Mouse (Mus musculus): ENCODE results near the gene Tfam. TPM values are rescaled to one million over a fixed set of nuclear protein-coding genes. Genes with fewer than 3 reads are reported as not detected.

Gene Tfam
- polyA plus RNA-seq, 1 experiment from 2014 or later: 101 TPM

DNA sequence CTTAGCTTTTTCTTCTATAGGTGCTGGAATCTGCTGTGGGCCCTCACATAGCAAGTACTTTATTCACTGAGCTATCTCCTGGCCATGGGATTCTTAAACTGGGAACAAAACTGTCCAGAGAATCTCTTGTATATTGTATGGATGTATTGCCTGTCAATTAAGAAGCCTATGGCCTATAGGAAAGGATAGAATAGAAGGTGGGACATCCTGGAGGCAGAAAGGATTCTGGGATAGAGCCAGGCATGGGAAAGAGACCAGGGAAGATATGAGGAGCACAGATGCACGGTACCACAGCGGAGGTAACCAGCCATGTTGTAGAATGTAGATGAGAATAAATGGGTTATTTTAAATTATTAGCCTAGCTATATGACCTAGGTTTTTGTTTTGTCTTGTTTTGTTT is 36.6 kb downstream of the Tfam start:
- ATAC-seq (ENCODE audit: low FRiP score) (no peak), DNase-seq (ENCODE audit: low spot score) (no peak)
- H3K36me3 ChIP-seq (ENCODE audit: control insufficient read depth, insufficient read depth, low read length): no peaks in the 10 kb centered on the region
- no peaks in the 10 kb centered on the region for H3K27me3 ChIP-seq (ENCODE audit: control insufficient read depth, insufficient read depth, low read length)
- H3K9ac ChIP-seq (ENCODE audit: low read depth, low read length): no peak overlapping the region
- no peaks in the 10 kb centered on the region for H3K9me3 ChIP-seq (ENCODE audit: control insufficient read depth, low read length)
- no peak overlapping the region for H3K4me2 ChIP-seq (replicated peaks; ENCODE audit: low read depth, low read length)
- no peak overlapping the region for H3K4me3 ChIP-seq (ENCODE audit: low read depth, low read length)
- 95% methylated on average over 2 of the region's 2 CpGs for WGBS
- no peak overlapping the region for H3K27ac ChIP-seq (ENCODE audit: low read depth, low read length)
- H3K4me1 ChIP-seq (replicated peaks; ENCODE audit: control insufficient read depth, insufficient read depth, low read length): no peaks in the 10 kb centered on the region

DNA sequence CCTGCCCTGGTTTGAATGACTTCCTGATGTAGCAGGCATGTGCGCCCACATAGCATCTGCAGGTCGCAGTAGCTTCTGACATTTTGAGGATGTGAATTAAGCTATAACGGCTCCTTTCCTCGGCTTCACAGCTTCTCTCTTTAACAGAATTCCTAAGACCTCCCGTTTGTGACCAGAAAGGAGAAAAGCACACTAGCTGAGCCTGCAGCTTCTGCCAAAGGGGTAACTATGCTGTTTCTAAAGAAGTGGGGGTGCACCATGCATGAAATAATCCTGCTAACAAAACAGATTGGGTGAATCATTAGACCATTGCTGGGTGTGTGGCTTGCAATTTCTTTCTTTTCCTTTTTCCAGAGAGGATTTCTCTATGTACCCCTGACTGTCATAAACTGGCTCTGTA is 37.1 kb downstream of the Tfam start:
- WGBS: 67% methylated on average over 5 of the region's 5 CpGs
- Histone ChIP-seq H3K4me2 (replicated peaks; ENCODE audit: low read depth, low read length) (no peak overlapping the region), H3K36me3 (ENCODE audit: control insufficient read depth, insufficient read depth, low read length) (no peaks in the 10 kb centered on the region), H3K27me3 (ENCODE audit: control insufficient read depth, insufficient read depth, low read length) (no peaks in the 10 kb centered on the region), H3K4me3 (ENCODE audit: low read depth, low read length) (no peak overlapping the region), H3K9me3 (ENCODE audit: control insufficient read depth, low read length) (no peaks in the 10 kb centered on the region), H3K27ac (ENCODE audit: low read depth, low read length) (no peak overlapping the region), H3K4me1 (replicated peaks; ENCODE audit: control insufficient read depth, insufficient read depth, low read length) (no peaks in the 10 kb centered on the region), H3K9ac (ENCODE audit: low read depth, low read length) (no peak overlapping the region)
- ATAC-seq (ENCODE audit: low FRiP score) (no peak), DNase-seq (ENCODE audit: low spot score) (no peak)

DNA sequence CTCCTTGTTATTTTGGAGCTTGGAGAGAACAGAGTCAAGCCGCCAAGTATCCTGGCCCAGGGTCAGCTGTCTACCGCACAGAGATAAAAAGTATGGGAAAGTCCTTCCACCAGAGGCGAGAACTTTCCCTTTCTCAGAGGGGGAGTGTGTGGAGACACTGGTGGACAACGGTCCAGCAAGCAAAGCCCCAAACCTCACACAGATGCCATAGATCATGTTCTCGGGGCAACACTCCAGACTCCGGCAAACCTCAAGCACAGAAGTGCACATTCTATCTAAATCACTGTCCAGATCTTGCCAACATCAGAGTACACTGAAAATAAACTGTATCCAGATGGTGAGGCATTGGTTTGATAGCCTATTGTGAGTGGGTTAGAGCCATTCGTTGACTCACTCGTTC is 39.4 kb downstream of the Tfam start:
- Histone ChIP-seq H3K27me3 (ENCODE audit: control insufficient read depth, insufficient read depth, low read length) (no peaks in the 10 kb centered on the region), H3K27ac (ENCODE audit: low read depth, low read length) (no peak overlapping the region), H3K9me3 (ENCODE audit: control insufficient read depth, low read length) (no peaks in the 10 kb centered on the region), H3K9ac (ENCODE audit: low read depth, low read length) (no peak overlapping the region), H3K4me1 (replicated peaks; ENCODE audit: control insufficient read depth, insufficient read depth, low read length) (no peaks in the 10 kb centered on the region), H3K4me3 (ENCODE audit: low read depth, low read length) (no peak overlapping the region), H3K36me3 (ENCODE audit: control insufficient read depth, insufficient read depth, low read length) (no peaks in the 10 kb centered on the region), H3K4me2 (replicated peaks; ENCODE audit: low read depth, low read length) (no peak overlapping the region)
- WGBS: 95% methylated on average over 8 of the region's 8 CpGs
- DNase-seq (ENCODE audit: low spot score): no peak
- no peak for ATAC-seq (ENCODE audit: low FRiP score)

DNA sequence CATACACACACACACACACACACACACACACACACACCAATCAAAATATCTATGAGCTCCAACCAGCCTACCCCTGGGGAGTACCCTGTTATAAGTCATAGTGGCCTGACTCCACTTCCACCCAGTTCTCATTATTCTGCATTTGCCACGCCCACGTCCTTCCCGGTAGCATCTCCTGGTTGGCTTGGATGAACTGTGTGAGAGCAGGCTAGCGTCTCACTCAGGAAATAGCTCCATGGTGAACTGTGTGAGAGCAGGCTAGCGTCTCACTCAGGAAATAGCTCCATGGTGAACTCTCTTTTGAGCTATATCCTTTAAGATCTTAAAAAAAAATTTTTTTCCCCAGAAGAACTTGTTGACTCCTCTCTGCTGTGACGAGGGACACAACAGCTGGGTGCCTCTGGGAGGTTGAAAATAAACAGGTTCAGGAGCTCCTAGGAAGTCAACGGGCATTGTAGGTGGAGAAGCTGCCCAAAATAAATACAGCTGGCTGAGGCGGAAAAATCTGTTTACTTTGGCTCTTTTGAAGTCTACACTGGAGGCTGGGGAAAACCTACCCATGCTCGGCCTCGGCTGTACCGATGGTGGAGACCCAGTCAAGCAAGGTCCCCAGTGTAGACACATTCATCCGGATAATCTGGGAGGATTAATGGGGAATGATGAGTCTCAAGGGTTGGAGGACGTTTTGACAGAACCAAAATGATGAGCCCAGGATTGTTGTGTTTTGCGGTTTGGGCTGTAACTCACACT is 40.9 kb downstream of the Tfam start:
- H3K4me2 ChIP-seq (replicated peaks; ENCODE audit: low read depth, low read length): no peak overlapping the region
- H3K27ac ChIP-seq (ENCODE audit: low read depth, low read length): no peak overlapping the region
- no peaks in the 10 kb centered on the region for H3K9me3 ChIP-seq (ENCODE audit: control insufficient read depth, low read length)
- DNase-seq (ENCODE audit: low spot score) (no peak), ATAC-seq (ENCODE audit: low FRiP score) (no peak)
- WGBS: 72% methylated on average over 14 of the region's 14 CpGs
- H3K27me3 ChIP-seq (ENCODE audit: control insufficient read depth, insufficient read depth, low read length): no peaks in the 10 kb centered on the region
- no peaks in the 10 kb centered on the region for H3K36me3 ChIP-seq (ENCODE audit: control insufficient read depth, insufficient read depth, low read length)
- H3K9ac ChIP-seq (ENCODE audit: low read depth, low read length): no peak overlapping the region
- no peaks in the 10 kb centered on the region for H3K4me1 ChIP-seq (replicated peaks; ENCODE audit: control insufficient read depth, insufficient read depth, low read length)
- no peak overlapping the region for H3K4me3 ChIP-seq (ENCODE audit: low read depth, low read length)

GRCm38 (mm10) chr10:71195501-71195900 is 42.6 kb downstream of the Tfam start:
- Histone ChIP-seq H3K9me3 (ENCODE audit: control insufficient read depth, low read length) (no peaks in the 10 kb centered on the region), H3K9ac (ENCODE audit: low read depth, low read length) (no peak overlapping the region), H3K27ac (ENCODE audit: low read depth, low read length) (no peak overlapping the region), H3K4me1 (replicated peaks; ENCODE audit: control insufficient read depth, insufficient read depth, low read length) (no peaks in the 10 kb centered on the region), H3K36me3 (ENCODE audit: control insufficient read depth, insufficient read depth, low read length) (no peaks in the 10 kb centered on the region), H3K4me3 (ENCODE audit: low read depth, low read length) (no peak overlapping the region), H3K27me3 (ENCODE audit: control insufficient read depth, insufficient read depth, low read length) (no peaks in the 10 kb centered on the region), H3K4me2 (replicated peaks; ENCODE audit: low read depth, low read length) (no peak overlapping the region)
- WGBS: 51% methylated on average over 9 of the region's 9 CpGs
- DNase-seq (ENCODE audit: low spot score) (no peak), ATAC-seq (ENCODE audit: low FRiP score) (no peak)

DNA sequence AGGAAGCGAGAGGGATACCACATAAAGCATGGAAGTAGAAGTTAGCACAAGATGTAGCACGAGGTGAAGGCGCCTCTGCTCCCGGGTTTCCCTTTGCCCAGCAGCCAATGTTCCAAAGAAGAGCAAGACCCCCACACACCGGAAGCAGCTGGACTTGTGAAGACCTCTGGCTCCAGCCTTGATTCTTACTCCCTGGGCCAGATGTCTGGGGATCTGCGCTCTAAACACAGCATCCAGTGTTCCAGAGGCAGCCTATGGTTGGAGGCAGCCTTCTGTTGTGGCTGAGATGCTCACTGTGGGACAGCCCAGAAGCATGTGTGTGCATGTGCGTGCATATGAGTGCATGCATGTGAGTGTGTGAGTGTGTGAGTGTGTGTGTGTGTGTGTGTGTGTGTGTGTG is 43.4 kb downstream of the Tfam start:
- H3K9me3 ChIP-seq (ENCODE audit: control insufficient read depth, low read length): no peaks in the 10 kb centered on the region
- no peak overlapping the region for H3K27ac ChIP-seq (ENCODE audit: low read depth, low read length)
- no peak overlapping the region for H3K4me2 ChIP-seq (replicated peaks; ENCODE audit: low read depth, low read length)
- ATAC-seq (ENCODE audit: low FRiP score): no peak
- no peaks in the 10 kb centered on the region for H3K27me3 ChIP-seq (ENCODE audit: control insufficient read depth, insufficient read depth, low read length)
- no peaks in the 10 kb centered on the region for H3K36me3 ChIP-seq (ENCODE audit: control insufficient read depth, insufficient read depth, low read length)
- H3K4me1 ChIP-seq (replicated peaks; ENCODE audit: control insufficient read depth, insufficient read depth, low read length): no peaks in the 10 kb centered on the region
- H3K4me3 ChIP-seq (ENCODE audit: low read depth, low read length): no peak overlapping the region
- WGBS: 86% methylated on average over 7 of the region's 7 CpGs
- no peak overlapping the region for H3K9ac ChIP-seq (ENCODE audit: low read depth, low read length)
- no peak for DNase-seq (ENCODE audit: low spot score)

DNA sequence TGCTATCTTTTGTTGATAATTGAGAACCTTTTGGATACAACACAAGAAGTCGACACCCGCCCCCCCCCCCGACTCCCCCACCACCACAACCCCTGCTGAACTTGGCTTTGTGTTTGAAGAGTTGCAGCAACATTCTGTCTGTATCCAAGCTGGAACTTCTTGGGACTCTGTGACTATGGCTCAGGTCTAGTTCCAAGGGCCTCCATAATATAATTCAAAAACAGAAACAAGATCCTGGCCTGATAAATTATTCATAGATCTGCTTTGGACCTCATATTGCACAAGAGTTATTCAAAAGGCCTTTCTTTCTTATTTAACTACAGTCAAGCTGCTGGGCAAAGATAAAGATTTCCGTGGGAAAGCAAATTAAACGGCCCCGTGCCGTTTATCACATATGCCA is 44.8 kb downstream of the Tfam start:
- WGBS: 68% methylated on average over 7 of the region's 7 CpGs
- no peak overlapping the region for H3K4me3 ChIP-seq (ENCODE audit: low read depth, low read length)
- H3K4me2 ChIP-seq (replicated peaks; ENCODE audit: low read depth, low read length): no peak overlapping the region
- no peaks in the 10 kb centered on the region for H3K4me1 ChIP-seq (replicated peaks; ENCODE audit: control insufficient read depth, insufficient read depth, low read length)
- no peaks in the 10 kb centered on the region for H3K9me3 ChIP-seq (ENCODE audit: control insufficient read depth, low read length)
- H3K9ac ChIP-seq (ENCODE audit: low read depth, low read length): no peak overlapping the region
- no peak for DNase-seq (ENCODE audit: low spot score)
- no peak overlapping the region for H3K27ac ChIP-seq (ENCODE audit: low read depth, low read length)
- H3K27me3 ChIP-seq (ENCODE audit: control insufficient read depth, insufficient read depth, low read length): no peaks in the 10 kb centered on the region
- peak; percentile 54; the same call in 1 of the 2 replicates for ATAC-seq (ENCODE audit: low FRiP score)
- no peaks in the 10 kb centered on the region for H3K36me3 ChIP-seq (ENCODE audit: control insufficient read depth, insufficient read depth, low read length)

GRCm38 (mm10) chr10:71192886-71193285 is 45.2 kb downstream of the Tfam start:
- Histone ChIP-seq H3K36me3 (ENCODE audit: control insufficient read depth, insufficient read depth, low read length) (no peaks in the 10 kb centered on the region), H3K4me3 (ENCODE audit: low read depth, low read length) (no peak overlapping the region), H3K9ac (ENCODE audit: low read depth, low read length) (no peak overlapping the region), H3K4me2 (replicated peaks; ENCODE audit: low read depth, low read length) (no peak overlapping the region), H3K4me1 (replicated peaks; ENCODE audit: control insufficient read depth, insufficient read depth, low read length) (no peaks in the 10 kb centered on the region), H3K27me3 (ENCODE audit: control insufficient read depth, insufficient read depth, low read length) (no peaks in the 10 kb centered on the region), H3K9me3 (ENCODE audit: control insufficient read depth, low read length) (no peaks in the 10 kb centered on the region), H3K27ac (ENCODE audit: low read depth, low read length) (no peak overlapping the region)
- ATAC-seq (ENCODE audit: low FRiP score) (no peak), DNase-seq (ENCODE audit: low spot score) (no peak)
- 71% methylated on average over 11 of the region's 11 CpGs for WGBS

DNA sequence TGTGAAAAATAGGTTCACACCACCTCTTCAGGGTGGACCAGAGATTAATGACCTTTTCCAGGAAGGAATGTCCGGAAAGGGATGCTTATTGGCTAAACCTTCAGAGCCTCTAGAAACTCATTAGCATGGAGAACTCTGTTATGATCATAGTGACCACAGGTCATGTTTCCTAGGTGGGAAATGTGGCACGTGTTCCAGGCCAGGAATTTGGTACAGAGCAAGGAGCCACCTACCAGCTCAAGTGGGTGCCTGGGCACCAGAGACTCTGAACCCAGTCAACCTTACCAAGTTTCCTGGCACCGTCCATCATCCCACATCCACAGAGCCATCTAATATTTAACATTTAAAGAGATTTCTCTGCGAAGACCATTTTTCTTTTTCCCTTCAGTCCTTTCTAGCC is 49.4 kb downstream of the Tfam start:
- Histone ChIP-seq H3K27ac (ENCODE audit: low read depth, low read length) (no peak overlapping the region), H3K36me3 (ENCODE audit: control insufficient read depth, insufficient read depth, low read length) (no peaks in the 10 kb centered on the region), H3K27me3 (ENCODE audit: control insufficient read depth, insufficient read depth, low read length) (no peaks in the 10 kb centered on the region), H3K9me3 (ENCODE audit: control insufficient read depth, low read length) (no peaks in the 10 kb centered on the region), H3K4me3 (ENCODE audit: low read depth, low read length) (no peak overlapping the region), H3K4me1 (replicated peaks; ENCODE audit: control insufficient read depth, insufficient read depth, low read length) (no peaks in the 10 kb centered on the region), H3K9ac (ENCODE audit: low read depth, low read length) (no peak overlapping the region), H3K4me2 (replicated peaks; ENCODE audit: low read depth, low read length) (no peak overlapping the region)
- no peak for ATAC-seq (ENCODE audit: low FRiP score)
- no peak for DNase-seq (ENCODE audit: low spot score)
- 87% methylated on average over 4 of the region's 4 CpGs for WGBS
